Mouse (Mus musculus): ENCODE measurements around the gene Naip2. TPM values are rescaled to one million over a fixed set of nuclear protein-coding genes. Genes with fewer than 3 reads are reported as not detected.
"Not testable (repeated sequence)": the region's sequence is repeated elsewhere in the genome, so short reads cannot be mapped to it uniquely, and the experiment has no call there.

Naip2 gene
- total and polyA plus RNA-seq, 3 experiments = 12.6 to 13.3 (median 12.8) TPM

DNA sequence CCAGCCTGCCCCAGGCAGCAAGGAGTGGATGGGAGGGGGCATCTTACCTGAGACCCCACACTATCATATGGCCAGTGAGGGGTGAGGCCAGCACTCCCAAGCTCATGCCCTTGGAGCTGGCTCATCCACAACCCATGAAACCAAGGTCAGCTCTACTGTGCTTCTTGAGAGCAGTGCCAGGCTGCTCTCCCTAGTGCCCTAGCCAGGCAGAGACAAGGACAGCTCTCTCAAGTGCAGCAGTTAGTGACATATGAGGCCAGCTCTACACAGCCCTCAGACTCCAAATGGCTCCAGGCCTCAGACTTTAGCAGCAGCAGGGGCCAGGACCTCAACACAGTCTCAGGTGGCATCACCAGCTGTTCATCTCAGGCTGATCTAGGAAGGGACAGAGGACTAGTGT is 41.8 kb upstream of the Naip2 start:
- Histone ChIP-seq H3K4me1 (ENCODE audit: control insufficient read depth in 1 of 2, insufficient read depth in 2 of 2) (peaks cover 7 to 16% of the 10 kb centered on the region in 2 experiments; a peak in 3 of 4 replicates), H3K79me2 (replicated peaks; ENCODE audit: control insufficient read depth, extremely low read depth, insufficient read depth, poor library complexity, severe bottlenecking) (no peaks in the 10 kb centered on the region), H3K27ac (ENCODE audit: insufficient read depth, low read depth) (no peak overlapping the region), H3K27me3 (replicated peaks) (no peaks in the 10 kb centered on the region), H3K4me2 (ENCODE audit: insufficient read depth, low read depth, poor library complexity, severe bottlenecking) (no peak overlapping the region), H3K9me3 (replicated peaks; ENCODE audit: low read length) (no peaks in the 10 kb centered on the region), H3K36me3 (replicated peaks in 1 of 2; ENCODE audit: control insufficient read depth in 1 of 2, insufficient read depth in 1 of 2, low read length in 1 of 2) (peaks cover 5 to 7% of the 10 kb centered on the region in 2 experiments), H3K9ac (ENCODE audit: insufficient read depth, low read depth) (no peak overlapping the region), H3K4me3 (replicated peaks in 1 of 3; ENCODE audit: low read depth in 2 of 3, low read length in 2 of 3, poor library complexity in 1 of 3) (no peak overlapping the region)
- dilution Hi-C loops (cut with MboI; ENCODE audit: extremely low pct_ligation_motif_present, extremely low pct_unique_long_range_greater_than_20kb, low sequenced_read_pairs) (no loop called here), in situ Hi-C loops (cut with MboI; ENCODE audit: low pct_ligation_motif_present, low pct_unique_long_range_greater_than_20kb, low sequenced_read_pairs) (no loop called here)
- no peak for DNase-seq (ENCODE audit: extremely low read depth)
- TF ChIP-seq MAFK (IDR thresholded peaks at IDR 0.05; ENCODE audit: insufficient replicate concordance, low read length) = no peak
- TF ChIP-seq POLR2AphosphoS2 (IDR thresholded peaks at IDR 0.05; ENCODE audit: low read depth, low read length) = no peak
- no peak for TF ChIP-seq ZKSCAN1 (IDR thresholded peaks at IDR 0.05; ENCODE audit: borderline replicate concordance, low read depth, low read length)
- TF ChIP-seq CHD2 (IDR thresholded peaks at IDR 0.05; ENCODE audit: low read length) = no peak

DNA sequence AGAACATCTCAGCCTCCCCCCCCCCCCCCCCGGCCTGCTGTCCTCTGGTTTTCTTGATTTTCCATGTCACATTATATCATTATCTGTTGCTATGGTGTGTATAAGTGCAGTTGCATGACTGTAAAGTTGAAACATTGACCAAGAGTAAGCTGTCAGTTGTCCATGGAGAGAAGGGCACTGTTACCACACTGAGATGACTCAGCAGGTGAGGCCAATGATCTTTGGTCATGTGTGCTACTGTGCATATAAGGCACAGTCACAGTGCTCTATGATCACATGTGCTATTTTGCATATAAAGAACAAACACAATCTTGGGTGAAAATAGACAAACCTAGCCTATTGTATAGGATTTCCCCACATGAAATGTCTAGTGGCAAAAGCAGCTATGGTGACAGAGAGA is 11.8 kb upstream of the Naip2 start:
- H3K27ac ChIP-seq (ENCODE audit: insufficient read depth, low read depth); H3K4me3 ChIP-seq (replicated peaks in 1 of 3; ENCODE audit: low read depth in 2 of 3, low read length in 2 of 3, poor library complexity in 1 of 3); in situ Hi-C loops (cut with MboI; ENCODE audit: low pct_ligation_motif_present, low pct_unique_long_range_greater_than_20kb, low sequenced_read_pairs); H3K27me3 ChIP-seq (replicated peaks); dilution Hi-C loops (cut with MboI; ENCODE audit: extremely low pct_ligation_motif_present, extremely low pct_unique_long_range_greater_than_20kb, low sequenced_read_pairs); H3K4me1 ChIP-seq (ENCODE audit: control insufficient read depth in 1 of 2, insufficient read depth in 2 of 2); H3K9me3 ChIP-seq (replicated peaks; ENCODE audit: low read length); H3K4me2 ChIP-seq (ENCODE audit: insufficient read depth, low read depth, poor library complexity, severe bottlenecking); H3K79me2 ChIP-seq (replicated peaks; ENCODE audit: control insufficient read depth, extremely low read depth, insufficient read depth, poor library complexity, severe bottlenecking); DNase-seq (ENCODE audit: extremely low read depth); H3K9ac ChIP-seq (ENCODE audit: insufficient read depth, low read depth): not testable (repeated sequence)
- peaks cover 7 to 22% of the 10 kb centered on the region in 2 experiments for H3K36me3 ChIP-seq (replicated peaks in 1 of 2; ENCODE audit: control insufficient read depth in 1 of 2, insufficient read depth in 1 of 2, low read length in 1 of 2)

DNA sequence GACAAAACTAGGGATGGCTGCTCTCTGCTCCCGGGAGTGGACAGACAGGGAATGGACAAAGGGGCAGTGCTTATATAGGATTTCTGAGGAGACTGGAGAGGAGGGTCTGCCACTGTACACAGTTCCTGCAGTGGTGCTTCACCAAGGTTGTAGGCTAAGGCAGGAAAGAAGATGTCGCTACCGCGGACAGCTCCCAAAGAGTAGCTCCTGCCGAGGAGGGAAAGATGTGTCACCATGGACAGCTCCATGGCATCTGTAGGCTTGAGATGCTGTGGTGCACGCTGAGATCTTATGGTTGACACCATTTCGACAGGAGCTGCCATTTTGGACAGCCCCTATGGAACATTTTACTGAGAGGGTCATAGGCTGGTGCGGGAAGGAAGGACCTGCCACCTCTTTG is 8.6 kb upstream of the Naip2 start:
- no peak overlapping the region for H3K4me3 ChIP-seq (replicated peaks in 1 of 3; ENCODE audit: low read depth in 2 of 3, low read length in 2 of 3, poor library complexity in 1 of 3)
- no peaks in the 10 kb centered on the region for H3K4me1 ChIP-seq (ENCODE audit: control insufficient read depth in 1 of 2, insufficient read depth in 2 of 2)
- H3K36me3 ChIP-seq (replicated peaks in 1 of 2; ENCODE audit: control insufficient read depth in 1 of 2, insufficient read depth in 1 of 2, low read length in 1 of 2) = peaks cover 3 to 13% of the 10 kb centered on the region in 2 experiments
- no peak overlapping the region for H3K4me2 ChIP-seq (ENCODE audit: insufficient read depth, low read depth, poor library complexity, severe bottlenecking)
- no peaks in the 10 kb centered on the region for H3K79me2 ChIP-seq (replicated peaks; ENCODE audit: control insufficient read depth, extremely low read depth, insufficient read depth, poor library complexity, severe bottlenecking)
- no peak overlapping the region for H3K27ac ChIP-seq (ENCODE audit: insufficient read depth, low read depth)
- in situ Hi-C loops (cut with MboI; ENCODE audit: low pct_ligation_motif_present, low pct_unique_long_range_greater_than_20kb, low sequenced_read_pairs) = no loop called here
- peak; percentile 41 for DNase-seq (ENCODE audit: extremely low read depth)
- dilution Hi-C loops (cut with MboI; ENCODE audit: extremely low pct_ligation_motif_present, extremely low pct_unique_long_range_greater_than_20kb, low sequenced_read_pairs) = no loop called here
- no peaks in the 10 kb centered on the region for H3K9me3 ChIP-seq (replicated peaks; ENCODE audit: low read length)
- peak; percentile 99 for TF ChIP-seq SIN3A (IDR thresholded peaks at IDR 0.05; ENCODE audit: low read length)
- TF ChIP-seq MXI1 (IDR thresholded peaks at IDR 0.05; ENCODE audit: low read depth, low read length) = peak; percentile 94
- no peak for TF ChIP-seq CTCF (conservative IDR thresholded peaks at IDR 0.05 in 1 of 2, IDR thresholded peaks at IDR 0.05 in 1 of 2; ENCODE audit: low read depth in 2 of 2, low read length in 2 of 2)
- H3K27me3 ChIP-seq (replicated peaks) = no peaks in the 10 kb centered on the region
- H3K9ac ChIP-seq (ENCODE audit: insufficient read depth, low read depth) = no peak overlapping the region

DNA sequence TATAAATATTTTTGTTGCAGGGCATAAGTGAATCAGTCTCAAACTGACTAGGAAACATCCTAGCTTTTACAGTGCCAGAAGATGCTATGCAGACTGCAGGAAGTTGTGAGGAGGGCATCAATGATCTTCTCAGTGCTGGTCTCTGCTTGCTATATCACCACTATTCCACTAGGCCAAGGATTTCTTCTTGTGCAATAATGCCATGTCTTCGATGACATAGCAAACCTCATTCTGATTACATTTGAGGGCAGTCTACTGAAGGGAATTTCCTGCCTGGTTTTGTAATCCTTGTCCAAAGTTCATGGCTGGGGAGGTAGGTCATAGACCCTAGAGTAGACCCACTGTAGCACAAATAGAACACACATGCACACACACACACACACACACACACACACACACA is 1.4 kb upstream of the Naip2 start:
- H3K4me1 ChIP-seq (ENCODE audit: control insufficient read depth in 1 of 2, insufficient read depth in 2 of 2) = peaks cover 5 to 16% of the 10 kb centered on the region in 2 experiments; a peak in 3 of 4 replicates
- H3K9me3 ChIP-seq (replicated peaks; ENCODE audit: low read length) = no peaks in the 10 kb centered on the region
- no peak overlapping the region for H3K9ac ChIP-seq (ENCODE audit: insufficient read depth, low read depth)
- no peak overlapping the region for H3K4me2 ChIP-seq (ENCODE audit: insufficient read depth, low read depth, poor library complexity, severe bottlenecking)
- TF ChIP-seq SMC3 (IDR thresholded peaks at IDR 0.05; ENCODE audit: low read depth, low read length) (no peak), MYC (IDR thresholded peaks at IDR 0.05; ENCODE audit: low read depth, low read length) (no peak), MXI1 (IDR thresholded peaks at IDR 0.05; ENCODE audit: low read depth, low read length) (no peak), TCF12 (IDR thresholded peaks at IDR 0.05; ENCODE audit: low read depth, low read length) (no peak), JUN (IDR thresholded peaks at IDR 0.05; ENCODE audit: insufficient read depth, low read depth, low read length) (no peak), ZKSCAN1 (IDR thresholded peaks at IDR 0.05; ENCODE audit: borderline replicate concordance, low read depth, low read length) (no peak)
- dilution Hi-C loops (cut with MboI; ENCODE audit: extremely low pct_ligation_motif_present, extremely low pct_unique_long_range_greater_than_20kb, low sequenced_read_pairs) (no loop called here), in situ Hi-C loops (cut with MboI; ENCODE audit: low pct_ligation_motif_present, low pct_unique_long_range_greater_than_20kb, low sequenced_read_pairs) (no loop called here)
- no peak for DNase-seq (ENCODE audit: extremely low read depth)
- peaks cover 5% of the 10 kb centered on the region; the same call in 1 of the 2 replicates for H3K79me2 ChIP-seq (replicated peaks; ENCODE audit: control insufficient read depth, extremely low read depth, insufficient read depth, poor library complexity, severe bottlenecking)
- no peak overlapping the region for H3K27ac ChIP-seq (ENCODE audit: insufficient read depth, low read depth)
- no peak overlapping the region for H3K4me3 ChIP-seq (replicated peaks in 1 of 3; ENCODE audit: low read depth in 2 of 3, low read length in 2 of 3, poor library complexity in 1 of 3)
- H3K27me3 ChIP-seq (replicated peaks) = no peaks in the 10 kb centered on the region
- H3K36me3 ChIP-seq (replicated peaks in 1 of 2; ENCODE audit: control insufficient read depth in 1 of 2, insufficient read depth in 1 of 2, low read length in 1 of 2) = peaks cover 0 to 2% of the 10 kb centered on the region in 2 experiments

All from CH12.LX (cell line).